Mouse (Mus musculus) ES-Bruce4 (cell line): Measurements from ENCODE around the gene Fgfrl1.

Experiments
- CTCF ChIP-seq: IDR thresholded peaks from one replicate; pipeline ENCODE4 v1.8.1; 2011; ENCODE audit warnings: low read depth, low read length
- POLR2A ChIP-seq: IDR thresholded peaks from one replicate; pipeline ENCODE4 v1.8.1; 2011; ENCODE audit warnings: low read length; ENCODE audit not compliant: insufficient read depth

GRCm38 (mm10) chr5:108659698-108660631 is 32.2 kb upstream of the Fgfrl1 start, which contains the start of gene Idua:
- TF ChIP-seq CTCF (no peak), POLR2A (no peak)
